Mouse (Mus musculus) granulocyte monocyte progenitor cell, adult 5-6 weeks (primary cell): Measurements from ENCODE around the gene Rsph1. TPM values are rescaled to one million over a fixed set of nuclear protein-coding genes. Genes with fewer than 3 reads are reported as not detected.

ENCODE experiments used
- ATAC-seq: replicated peaks from 2 replicates; pipeline ENCODE4 v1.8.0; 2016; ENCODE audit warnings: mild to moderate bottlenecking, moderate TSS enrichment, inconsistent platforms; ENCODE audit not compliant: poor library complexity, severe bottlenecking
- total RNA-seq, 2 experiments: library from RNA; stranded (forward) in 1 of 2; stranded (reverse) in 1 of 2; fragments of 200-712, 200-1000 nt in 1 of 2; fragments of >200 nt in 1 of 2; fragmentation: Nextera tagmentation in 1 of 2; gene quantifications; 2 replicates each; pipeline ENCODE4 v1.2.3; 2014 to 2017

Gene Rsph1
- total RNA-seq, 2 experiments from 2014 or later = 0.88 TPM; not detected in 1

DNA sequence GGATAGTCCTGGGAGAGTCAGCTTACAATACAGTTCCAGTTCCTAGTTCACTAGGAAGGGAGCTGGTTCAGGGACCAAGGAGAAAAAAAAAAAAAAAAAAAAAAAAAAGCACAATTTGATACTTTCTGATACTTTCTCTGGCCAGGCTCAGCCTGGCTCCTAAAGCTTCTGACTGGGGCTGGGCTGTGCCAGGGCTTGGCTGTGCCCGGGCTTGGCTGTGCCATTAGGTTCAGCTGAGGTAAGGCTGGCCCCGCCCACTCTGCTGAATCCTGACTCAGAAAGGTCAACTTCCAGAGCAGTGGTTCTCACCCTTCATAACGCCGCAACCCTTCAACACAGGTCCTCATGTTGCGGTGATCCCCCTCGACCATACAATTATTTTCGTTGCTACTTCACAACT, 16.8 kb downstream of the Rsph1 start:
- no peak for ATAC-seq

GRCm38 (mm10) chr17:31259825-31260224, 17.4 kb downstream of the Rsph1 start:
- ATAC-seq = no peak

- no peak for ATAC-seq
Measured at GRCm38 (mm10) chr17:31259145-31259544, 18.0 kb downstream of the Rsph1 start.

DNA sequence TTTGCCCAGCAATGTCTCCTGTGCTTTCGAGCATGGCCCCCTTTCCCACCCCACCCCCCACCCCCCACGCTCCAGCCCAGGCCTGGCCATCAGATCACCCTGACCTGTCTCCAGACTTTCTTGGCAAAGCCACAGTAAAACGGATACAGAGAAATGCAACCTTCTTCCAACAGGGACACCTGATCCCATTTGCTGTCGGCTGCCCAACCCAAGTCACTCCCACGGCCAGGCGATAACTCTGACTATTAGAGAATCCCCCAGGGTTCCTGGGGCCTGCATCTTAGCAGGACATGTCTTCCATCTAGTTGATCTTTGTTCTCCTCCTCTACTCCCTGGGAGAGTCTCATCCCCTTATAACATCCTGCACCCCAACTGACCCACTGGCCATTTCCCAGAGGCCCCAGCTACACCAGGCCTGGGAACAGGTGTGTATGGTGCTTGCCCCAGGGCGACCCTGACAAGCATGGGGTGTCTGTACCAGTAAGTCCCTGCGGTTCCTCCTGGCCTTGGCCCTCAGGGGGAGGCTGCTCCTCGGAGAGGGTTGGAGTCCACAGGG, 18.8 kb downstream of the Rsph1 start:
- no peak for ATAC-seq

DNA sequence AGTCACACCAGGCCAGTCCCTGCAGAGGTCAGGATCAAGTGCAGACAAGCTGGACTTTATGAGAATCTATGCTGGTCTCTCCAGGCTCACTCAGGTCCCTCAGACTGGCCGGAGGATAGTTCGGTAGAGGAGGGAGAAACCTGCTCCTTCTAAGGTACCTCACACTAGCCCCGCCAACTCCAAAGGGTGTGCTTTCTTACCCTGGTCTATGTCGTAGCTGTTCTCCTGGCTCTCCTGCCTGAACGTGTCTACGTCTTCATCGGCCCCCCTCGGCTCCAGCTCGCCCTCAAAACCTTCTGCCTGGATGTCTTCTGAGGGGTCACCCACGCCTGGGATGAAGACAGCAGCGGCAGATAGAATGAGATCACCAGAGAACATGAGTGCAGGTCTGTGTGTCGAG, 19.3 kb downstream of the Rsph1 start:
- ATAC-seq = no peak

DNA sequence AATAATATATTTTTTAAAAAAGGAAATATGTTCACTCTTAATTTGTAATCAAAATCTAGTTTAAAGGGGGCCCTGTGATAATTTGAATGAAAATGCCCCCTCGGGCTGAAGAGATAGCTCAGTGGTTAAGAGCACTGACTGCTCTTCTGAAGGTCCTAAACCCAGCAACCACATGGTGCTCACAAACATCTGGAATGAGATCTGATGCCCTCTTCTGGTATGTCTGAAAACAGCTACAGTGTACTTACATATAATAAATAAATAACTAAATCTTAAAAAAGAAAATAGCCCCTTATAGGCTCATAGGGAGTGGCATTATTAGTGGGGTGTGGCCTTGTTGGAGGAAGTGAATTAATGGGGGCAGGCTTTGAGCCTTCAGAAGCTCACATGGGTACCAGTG, 20.0 kb downstream of the Rsph1 start:
- ATAC-seq = no peak

DNA sequence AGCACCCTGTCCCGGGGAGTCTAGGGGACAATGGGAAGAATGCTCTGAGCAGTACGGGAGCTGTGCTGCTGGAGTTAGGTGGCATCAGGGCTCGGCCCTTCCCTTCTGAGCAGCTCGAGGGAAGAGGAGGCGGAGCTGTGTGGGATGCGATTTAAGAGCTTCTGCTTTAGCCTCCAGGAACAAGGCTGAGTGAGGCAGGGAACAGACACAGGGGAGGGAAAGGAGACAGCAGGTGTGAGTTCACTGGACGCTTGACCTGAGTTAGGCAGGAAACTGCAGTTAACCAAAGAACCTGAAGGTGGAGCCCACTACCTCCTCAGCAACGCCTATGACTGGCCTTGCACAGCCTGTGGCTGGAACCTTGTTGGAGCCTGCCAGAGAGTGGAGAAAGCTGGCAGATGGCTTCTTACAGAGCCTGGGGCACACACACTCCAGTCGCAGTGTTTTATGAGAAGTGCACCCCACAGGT, 22.7 kb downstream of the Rsph1 start:
- ATAC-seq = peak; percentile 86

GRCm38 (mm10) chr17:31253951-31254350, 23.2 kb downstream of the Rsph1 start:
- ATAC-seq = no peak

DNA sequence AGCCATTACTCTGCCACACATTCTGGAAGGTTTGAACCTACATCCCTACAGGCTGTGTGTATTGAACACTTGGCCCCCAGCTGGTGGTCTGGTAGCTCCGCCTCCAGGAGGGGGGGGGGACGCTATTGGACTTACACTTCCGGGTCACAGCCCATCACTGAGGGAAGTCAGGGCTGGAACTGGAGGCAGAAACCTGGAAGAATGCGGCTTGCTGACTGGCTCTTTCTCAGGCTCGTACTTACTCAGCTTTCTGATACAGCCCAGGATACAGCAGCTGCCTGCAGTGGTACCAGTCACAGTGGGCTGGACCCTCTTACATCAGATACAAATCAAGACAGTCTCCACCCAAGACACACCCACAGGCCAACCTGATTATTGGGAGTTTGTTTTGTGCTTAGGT, 30.0 kb downstream of the Rsph1 start:
- no peak for ATAC-seq

DNA sequence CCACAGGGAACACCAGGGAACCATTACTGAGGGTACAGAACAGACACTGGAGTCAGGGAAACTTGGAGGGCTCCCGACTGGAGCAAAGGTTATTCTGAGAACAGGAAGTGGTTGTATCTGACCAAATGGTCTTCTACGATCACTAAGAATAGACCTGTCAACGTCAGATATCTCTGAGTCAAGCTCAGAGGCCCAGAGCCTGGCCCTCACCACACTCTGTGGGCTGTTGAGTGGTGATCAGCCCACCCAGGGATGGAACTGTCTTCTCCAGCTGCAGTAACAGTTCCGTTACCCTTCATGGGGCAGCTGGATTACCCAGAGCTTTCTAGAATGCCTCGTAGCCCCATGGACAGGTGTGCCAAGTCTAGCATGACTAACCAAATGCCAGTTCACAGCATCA, 31.9 kb downstream of the Rsph1 start:
- peak; percentile 27; the same call in 1 of the 2 replicates for ATAC-seq

- no peak for ATAC-seq
Measured at GRCm38 (mm10) chr17:31242764-31243163, 34.4 kb downstream of the Rsph1 start.

- no peak for ATAC-seq
Measured at GRCm38 (mm10) chr17:31241156-31241555, 36.0 kb downstream of the Rsph1 start.

DNA sequence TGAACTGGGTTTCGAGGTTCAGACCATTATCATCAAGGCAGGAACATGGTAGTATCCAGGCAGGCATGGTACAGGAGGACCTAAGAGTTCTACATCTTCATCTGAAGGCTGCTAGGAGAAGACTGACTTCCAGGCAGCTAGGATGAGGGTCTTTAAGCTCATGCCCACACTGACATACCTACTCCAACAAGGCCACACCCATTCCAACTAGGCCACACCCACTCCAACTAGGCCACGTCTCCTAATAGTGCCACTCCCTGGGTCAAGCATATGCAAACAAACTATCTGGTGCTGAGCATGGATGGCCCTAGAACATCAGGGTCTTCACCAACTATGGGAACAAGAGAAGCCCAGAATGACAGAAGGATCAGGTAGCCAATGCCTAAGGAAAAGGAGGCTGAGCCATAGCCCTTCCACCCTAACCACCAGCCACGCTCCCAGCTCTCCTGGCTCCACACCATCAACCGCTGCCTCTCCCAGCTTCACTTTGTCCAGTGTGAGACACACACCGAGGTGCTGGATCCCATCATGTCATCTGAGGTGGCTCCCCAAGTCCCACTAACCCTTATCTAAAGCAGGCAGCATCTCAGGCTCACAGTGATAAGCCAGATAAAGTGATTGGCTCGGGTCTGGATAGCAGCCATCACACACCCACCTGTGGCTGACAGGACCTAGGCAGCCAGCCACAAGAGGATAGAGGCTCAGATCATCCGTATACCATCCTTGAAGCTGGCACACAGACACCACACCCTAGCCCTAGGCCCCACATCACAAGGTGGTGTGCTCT, 38.8 kb downstream of the Rsph1 start:
- no peak for ATAC-seq

GRCm38 (mm10) chr17:31235915-31236314, 41.3 kb downstream of the Rsph1 start:
- no peak for ATAC-seq

DNA sequence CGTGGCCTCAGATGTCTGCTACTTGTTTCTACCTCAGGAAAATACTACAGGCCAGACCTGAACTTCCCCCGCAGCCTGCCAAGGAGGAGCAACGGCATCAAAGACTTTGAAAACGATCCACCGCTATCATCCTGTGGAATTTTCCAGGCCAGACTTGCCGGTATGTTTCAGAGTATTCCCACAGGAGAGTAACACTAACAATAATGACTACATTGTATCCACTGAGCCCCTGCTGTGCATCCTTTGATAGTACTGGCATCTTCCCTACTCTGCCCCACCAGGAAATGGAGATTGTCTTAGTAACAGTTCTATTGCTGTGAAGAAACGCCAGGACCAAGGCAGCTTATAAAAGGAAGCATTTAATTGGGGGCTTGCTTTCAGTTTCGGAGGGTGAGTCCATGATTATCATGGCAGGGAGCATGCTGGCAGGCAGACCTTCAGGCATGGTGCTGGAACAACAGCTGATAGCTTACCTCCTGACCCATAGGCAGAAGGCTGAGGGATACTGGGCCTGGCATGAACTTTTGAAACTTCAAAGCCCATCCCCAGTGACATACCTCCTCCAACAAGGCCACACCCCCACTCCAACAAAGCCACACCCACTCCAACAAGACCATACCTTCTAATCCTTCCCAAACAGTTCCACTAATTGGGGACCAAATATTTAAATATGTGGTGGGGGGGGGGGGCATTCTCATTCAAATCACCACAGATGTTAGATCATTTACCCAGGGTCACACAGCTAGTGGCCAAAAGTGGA, 44.8 kb downstream of the Rsph1 start:
- ATAC-seq = no peak

DNA sequence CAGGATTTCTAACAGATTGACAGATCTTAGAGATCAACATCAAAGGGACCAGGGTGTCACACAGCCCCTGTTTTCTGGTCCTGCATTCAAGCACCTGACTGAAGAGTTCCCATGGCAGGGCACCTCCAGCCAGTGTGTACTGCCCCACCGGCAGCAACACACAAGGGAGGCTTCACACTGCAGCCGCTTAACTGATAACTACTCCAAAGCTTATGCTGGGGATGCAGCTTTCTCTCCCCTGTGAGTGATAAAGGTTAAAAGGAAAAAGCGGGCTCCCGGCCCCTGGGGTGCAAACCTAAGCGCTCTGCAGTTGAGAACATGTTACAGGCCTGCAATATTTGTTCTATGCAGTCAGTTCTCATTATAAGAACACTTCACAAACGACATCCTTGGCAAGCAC, 45.4 kb downstream of the Rsph1 start:
- no peak for ATAC-seq

DNA sequence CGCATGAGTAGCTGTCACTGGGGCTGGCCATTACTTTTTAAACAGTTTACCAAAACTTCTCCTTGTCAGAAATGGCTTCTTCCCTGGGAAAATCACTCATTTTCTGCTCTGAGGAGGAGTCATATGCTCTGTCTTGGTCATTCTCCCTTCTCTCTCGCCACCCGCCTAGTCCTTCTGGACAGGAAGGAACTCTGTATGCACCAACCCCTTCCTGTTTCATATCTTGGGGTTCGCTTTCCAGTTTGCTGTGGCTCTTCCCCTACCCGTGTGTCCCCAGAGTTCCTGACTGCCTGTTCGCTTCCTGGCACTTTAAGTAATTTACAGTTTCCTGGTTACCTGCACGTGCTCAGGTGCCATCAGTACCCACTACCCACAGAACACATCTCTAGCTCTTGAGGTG, 50.3 kb downstream of the Rsph1 start:
- ATAC-seq = peak; percentile 60

DNA sequence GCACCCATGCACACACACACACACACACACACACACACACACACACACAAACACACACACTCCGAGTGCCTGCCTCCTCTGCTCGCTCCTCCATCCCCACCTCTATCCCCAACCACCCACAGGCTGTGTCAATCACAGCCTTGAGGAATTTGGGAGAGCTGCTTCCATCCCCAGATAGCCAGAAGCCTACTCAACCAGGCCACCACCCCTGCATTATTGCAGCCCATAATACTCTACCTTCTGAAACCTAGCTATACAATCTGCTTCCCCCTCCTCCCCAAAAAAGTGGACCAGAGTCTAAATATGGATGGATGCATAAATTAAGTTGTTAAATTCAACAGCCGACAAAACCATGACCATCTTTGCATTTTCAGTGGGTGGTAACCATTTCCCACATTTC, 50.8 kb downstream of the Rsph1 start:
- ATAC-seq = no peak

DNA sequence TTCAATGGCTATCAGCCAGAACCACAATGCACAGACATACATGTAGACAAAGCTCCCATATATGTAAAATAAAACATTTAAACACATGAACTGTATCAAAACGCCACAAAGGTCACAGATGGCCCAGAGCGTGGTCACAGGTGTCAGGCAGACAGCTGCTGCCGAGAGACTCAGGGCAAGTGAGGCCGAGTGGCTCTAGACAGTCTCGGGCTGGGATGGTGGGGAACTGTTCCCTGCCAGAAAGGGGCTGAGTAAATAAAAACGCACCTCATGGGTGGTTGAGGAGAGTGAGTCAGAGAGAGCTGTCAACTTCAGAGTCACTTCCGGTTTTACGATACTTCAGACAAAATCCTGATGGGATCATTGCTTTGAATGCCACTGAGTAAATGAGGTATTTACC, 52.6 kb downstream of the Rsph1 start:
- ATAC-seq = peak; percentile 33

DNA sequence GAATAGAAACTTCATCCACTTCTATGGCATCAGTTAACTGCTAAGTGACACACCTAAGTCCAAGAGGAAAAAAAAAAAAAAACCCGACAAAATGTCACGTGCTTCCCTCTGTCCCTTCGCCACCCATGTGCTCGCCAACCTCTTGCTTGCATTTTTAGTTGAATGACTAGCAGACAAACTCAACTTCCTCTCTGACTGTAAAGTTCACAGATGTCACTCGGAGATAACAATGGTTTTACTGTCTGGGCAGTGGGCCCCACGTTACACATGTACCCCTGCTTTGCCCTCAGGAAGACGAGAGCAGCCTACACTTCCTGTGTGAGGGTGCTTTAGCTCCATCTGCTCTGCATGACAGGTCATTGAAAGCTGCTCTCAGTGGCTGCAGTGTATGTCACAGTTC, 53.3 kb downstream of the Rsph1 start:
- peak; percentile 85 for ATAC-seq

DNA sequence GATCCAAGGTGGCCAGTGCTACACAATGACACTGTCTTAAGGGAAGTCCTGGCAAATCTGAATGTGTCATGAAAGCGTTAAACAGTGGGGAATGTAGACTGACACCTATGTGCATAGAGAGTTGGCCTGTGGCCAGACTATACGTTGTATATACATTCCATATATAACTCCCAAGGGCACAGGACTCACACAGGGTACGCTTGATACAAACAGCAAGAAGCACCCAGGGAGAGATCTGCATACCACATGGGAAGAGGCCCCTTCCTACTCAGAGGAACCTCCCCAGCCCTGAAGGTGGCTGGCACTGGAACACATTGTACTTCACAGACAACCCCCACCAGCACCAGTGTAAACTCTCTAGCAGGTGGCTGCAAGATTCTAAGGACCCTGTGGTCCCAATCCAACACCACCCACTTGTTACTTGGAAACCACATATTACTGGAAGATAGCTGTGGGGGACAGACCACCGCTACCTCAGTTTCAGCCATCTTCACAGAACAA, 54.3 kb downstream of the Rsph1 start:
- ATAC-seq = no peak
